Mouse (Mus musculus): Measurements from ENCODE around the gene Oscar.

DNA sequence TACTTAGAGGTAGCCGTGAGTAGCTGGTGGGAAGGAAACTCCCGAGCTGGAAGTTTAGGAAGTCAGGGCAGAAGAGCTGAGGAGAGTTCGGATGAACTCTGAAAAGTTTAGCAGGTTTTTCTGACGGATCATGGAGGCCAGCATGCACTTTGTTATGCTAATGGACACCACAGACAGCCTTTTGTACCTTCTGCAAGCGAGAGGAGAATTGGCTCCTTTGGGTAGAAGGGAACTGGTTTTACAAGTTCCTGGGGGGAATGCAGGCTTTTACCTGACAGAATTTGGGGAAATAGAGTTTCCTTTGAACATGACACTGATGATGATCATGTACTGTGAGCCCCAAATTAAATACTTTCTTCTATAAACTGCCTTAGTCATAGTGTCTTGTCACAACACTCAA is 29.7 kb downstream of the Oscar start:
- TF ChIP-seq CTCF (IDR thresholded peaks at IDR 0.05; ENCODE audit: low read depth) (no peak), EP300 (IDR thresholded peaks at IDR 0.05; ENCODE audit: low read depth) (no peak)
